ENCODE assay signal across 10 mouse cellular contexts in genomic region chr1:85901516-85902107, GRCm38 (mm10). TPM values are rescaled to one million over a fixed set of nuclear protein-coding genes. Genes with fewer than 3 reads are reported as not detected.
DNase-seq lines count a peak whose midpoint lies in the region; ATAC-seq and TF ChIP-seq lines count a peak whose summit lies in the region.
"Had no signal": no experiment of that assay in that cellular context is flagged by ENCODE, and none has a peak within 500 bp of the region (broad histone marks: within the 10 kb centered on the region; RNA-seq: fewer than 3 reads in every experiment).

No protein-coding gene starts in this region.

- H3K36me3 ChIP-seq in lung, embryonic 14.5 days (ENCODE audit: insufficient read depth) = peaks cover 35% of the 10 kb centered on the region
- H3K36me3 ChIP-seq in heart, postnatal 0 days (replicated peaks; ENCODE audit: control insufficient read depth, insufficient read depth, low read length) = peaks cover 36% of the 10 kb centered on the region
- H3K36me3 ChIP-seq in neural tube, embryonic 14.5 days (ENCODE audit: control insufficient read depth, insufficient read depth, low read length) = peaks cover 20% of the 10 kb centered on the region

- H3K4me1 ChIP-seq in lung, embryonic 14.5 days (ENCODE audit: insufficient read depth) = peaks cover 38% of the 10 kb centered on the region
- H3K4me1 ChIP-seq in heart, postnatal 0 days (ENCODE audit: control insufficient read depth, insufficient read depth) = peaks cover 62% of the 10 kb centered on the region
- peaks cover 37% of the 10 kb centered on the region for H3K4me1 ChIP-seq in neural tube, embryonic 14.5 days (ENCODE audit: control insufficient read depth, insufficient read depth, low read length)

- TF ChIP-seq EP300 in heart, postnatal 0 days (IDR thresholded peaks at IDR 0.05; ENCODE audit: low read depth) = peak; percentile 24; the same call in 1 of the 2 replicates

- no peak for TF ChIP-seq CTCF in lung, embryonic 14.5 days (IDR thresholded peaks at IDR 0.05; ENCODE audit: low read depth)
- no peak for TF ChIP-seq CTCF in heart, postnatal 0 days (IDR thresholded peaks at IDR 0.05; ENCODE audit: low read depth)

- WGBS in lung, embryonic 14.5 days = 46% methylated on average over 3 of the region's 3 CpGs
- WGBS in heart, postnatal 0 days = 14% methylated on average over 3 of the region's 3 CpGs
- WGBS in neural tube, embryonic 14.5 days = 66% methylated on average over 3 of the region's 3 CpGs

- H3K9ac ChIP-seq in lung, embryonic 14.5 days = no peak overlapping the region
- H3K9ac ChIP-seq in heart, postnatal 0 days (replicated peaks; ENCODE audit: low read depth, low read length) = no peak overlapping the region
- no peak overlapping the region for H3K9ac ChIP-seq in neural tube, embryonic 14.5 days (replicated peaks; ENCODE audit: low read depth, low read length)

- H3K4me3 ChIP-seq in lung, embryonic 14.5 days (ENCODE audit: low read depth, low read length) = no peak overlapping the region
- H3K4me3 ChIP-seq in heart, postnatal 0 days (ENCODE audit: low read depth, low read length) = no peak overlapping the region
- no peak overlapping the region for H3K4me3 ChIP-seq in neural tube, embryonic 14.5 days (ENCODE audit: low read depth, low read length)

- H3K27me3 ChIP-seq in lung, embryonic 14.5 days (ENCODE audit: insufficient read depth, low read length) = no peaks in the 10 kb centered on the region
- no peaks in the 10 kb centered on the region for H3K27me3 ChIP-seq in heart, postnatal 0 days (ENCODE audit: control insufficient read depth, insufficient read depth, low read length)
- no peaks in the 10 kb centered on the region for H3K27me3 ChIP-seq in neural tube, embryonic 14.5 days (ENCODE audit: control insufficient read depth, insufficient read depth, low read length)

- peak overlapping the region; percentile 67; the same call in 1 of the 2 replicates for H3K27ac ChIP-seq in lung, embryonic 14.5 days (ENCODE audit: low read depth)
- H3K27ac ChIP-seq in heart, postnatal 0 days (ENCODE audit: low read depth) = peak overlapping the region; percentile 49
- no peak overlapping the region for H3K27ac ChIP-seq in neural tube, embryonic 14.5 days (ENCODE audit: low read depth, low read length)

- peak; percentile 54 for ATAC-seq in lung, embryonic 14.5 days (ENCODE audit: insufficient read depth)
- peak; percentile 56 for ATAC-seq in heart, postnatal 0 days (ENCODE audit: insufficient read depth, low read depth)
- ATAC-seq in neural tube, embryonic 14.5 days (ENCODE audit: low read depth) = peak; percentile 12

- peak; percentile 33 for DNase-seq in cerebellum, adult 11 months
- DNase-seq in cerebellum, postnatal 4 days (ENCODE audit: low spot score in 2 of 2) = no peak
- no peak for DNase-seq in lung, embryonic 14.5 days
- DNase-seq in lung, postnatal 4 days = no peak
- no peak for DNase-seq in heart, postnatal 0 days (ENCODE audit: low spot score)
- DNase-seq in adrenal gland, adult 8-10 months = no peak
- no peak for DNase-seq in lung, postnatal 36 days

- no peak overlapping the region for H3K4me2 ChIP-seq in lung, embryonic 14.5 days
- H3K4me2 ChIP-seq in heart, postnatal 0 days (ENCODE audit: low read depth, low read length) = peak overlapping the region; percentile 0; the same call in 1 of the 2 replicates
- H3K4me2 ChIP-seq in neural tube, embryonic 14.5 days (ENCODE audit: low read depth, low read length) = no peak overlapping the region

- H3K9me3 ChIP-seq in lung, embryonic 14.5 days (ENCODE audit: low read depth, low read length) = no peaks in the 10 kb centered on the region
- H3K9me3 ChIP-seq in heart, postnatal 0 days (replicated peaks; ENCODE audit: control insufficient read depth, low read length) = no peaks in the 10 kb centered on the region
- no peaks in the 10 kb centered on the region for H3K9me3 ChIP-seq in neural tube, embryonic 14.5 days (ENCODE audit: control insufficient read depth, low read length)
- H3K9me3 ChIP-seq: megakaryocyte, embryonic 14.5 days had no signal

RNA-seq across cellular contexts. Expression of gene Itm2c, which starts 7.5 kb away (rescaled TPM):
- polyA plus RNA-seq in lung, embryonic 14.5 days (2014; fragmentation: Nextera tagmentation; extraction: Ambion mirVana) = 99.5 and 107 TPM in 2 replicates
- total RNA-seq in heart, postnatal 0 days (2014; rRNA removed; ENCODE audit: low replicate concordance) = 180 and 255 TPM in 2 replicates
- 144 and 146 TPM in 2 replicates for polyA plus RNA-seq in heart, postnatal 0 days (2015; fragmentation: Nextera tagmentation; extraction: Ambion mirVana)
- 93.2 and 105 TPM in 2 replicates for polyA plus RNA-seq in neural tube, embryonic 14.5 days (2014; fragmentation: Nextera tagmentation; extraction: Ambion mirVana)
- 100 to 1,000 TPM; 674 to 963 (median 811) TPM for total RNA-seq in adrenal gland, adult 8-10 months (2022)

RNA-seq across cellular contexts. Expression of gene 4933407L21Rik, which starts 26.7 kb away (rescaled TPM):
- polyA plus RNA-seq in lung, embryonic 14.5 days (2014; fragmentation: Nextera tagmentation; extraction: Ambion mirVana) = not detected in 2 replicates
- not detected in 2 replicates for total RNA-seq in heart, postnatal 0 days (2014; rRNA removed; ENCODE audit: low replicate concordance)
- not detected in 2 replicates for polyA plus RNA-seq in heart, postnatal 0 days (2015; fragmentation: Nextera tagmentation; extraction: Ambion mirVana)
- polyA plus RNA-seq in neural tube, embryonic 14.5 days (2014; fragmentation: Nextera tagmentation; extraction: Ambion mirVana) = 6.5 and 6.9 TPM in 2 replicates
- 1 to 10 TPM in 1 of 4 experiments, under 1 TPM in 1, not detected in 2; 0.30 to 1.3 TPM for total RNA-seq in adrenal gland, adult 8-10 months (2022)

RNA-seq across cellular contexts. Expression of gene Gpr55, which starts 59.2 kb away (rescaled TPM):
- not detected in 2 replicates for polyA plus RNA-seq in lung, embryonic 14.5 days (2014; fragmentation: Nextera tagmentation; extraction: Ambion mirVana)
- total RNA-seq in heart, postnatal 0 days (2014; rRNA removed; ENCODE audit: low replicate concordance) = 0.15 TPM in 1 of 2 replicates, not detected in the other
- 0.04 TPM in 1 of 2 replicates, not detected in the other for polyA plus RNA-seq in heart, postnatal 0 days (2015; fragmentation: Nextera tagmentation; extraction: Ambion mirVana)
- 0.13 and 0.14 TPM in 2 replicates for polyA plus RNA-seq in neural tube, embryonic 14.5 days (2014; fragmentation: Nextera tagmentation; extraction: Ambion mirVana)
- total RNA-seq in adrenal gland, adult 8-10 months (2022) = 1 to 10 TPM; 3.1 to 7.8 (median 5.1) TPM
- polyA plus RNA-seq: kidney, adult 2 months had no signal
